Mouse (Mus musculus) E14TG2a.4 (cell line): Measurements from ENCODE around the gene Plbd1.

Source experiments
- H3K27me3 ChIP-seq: 2 replicates; pipeline ENCODE4 v1.6.1; 2014; ENCODE audit warnings: low read length, control low read depth; ENCODE audit not compliant: insufficient read depth
- H3K36me3 ChIP-seq: 2 replicates; pipeline ENCODE4 v1.6.1; 2014; ENCODE audit warnings: low read length, control low read depth; ENCODE audit not compliant: insufficient read depth
- H3K4me1 ChIP-seq: replicated peaks from 2 replicates; pipeline ENCODE4 v1.6.1; 2014; ENCODE audit warnings: low read depth, low read length, control low read depth
- H3K4me3 ChIP-seq: replicated peaks from 2 replicates; pipeline ENCODE4 v1.5.1; 2014; ENCODE audit warnings: mild to moderate bottlenecking, low read length
- H3K9me3 ChIP-seq: 2 replicates; pipeline ENCODE4 v1.6.1; 2014; ENCODE audit warnings: low read length, control low read depth
- CTCF ChIP-seq: conservative IDR thresholded peaks from 2 replicates; pipeline ENCODE4 v1.5.1; 2014; ENCODE audit warnings: low read length
- NANOG ChIP-seq: IDR thresholded peaks from 2 replicates; pipeline ENCODE4 v1.6.1; 2014; ENCODE audit warnings: borderline replicate concordance, low read length, mixed read lengths
- POU5F1 ChIP-seq: IDR thresholded peaks from 2 replicates; pipeline ENCODE4 v1.6.1; 2014; ENCODE audit warnings: low read length, borderline replicate concordance

Plbd1 gene

GRCm38 (mm10) chr6:136661706-136662016 is at the start of gene Plbd1:
TSS of gene Plbd1 (minus strand) at chr6:136661928.
- peak within 1 kb of the TSS; percentile 78 for H3K4me3 ChIP-seq
- no peaks in the 10 kb centered on the region for H3K9me3 ChIP-seq
- H3K36me3 ChIP-seq: no peaks in the 10 kb centered on the region
- H3K27me3 ChIP-seq: peaks cover 43% of the 10 kb centered on the region
- H3K4me1 ChIP-seq: peaks cover 16% of the 10 kb centered on the region
- no peak for TF ChIP-seq NANOG
- no peak for TF ChIP-seq CTCF
- no peak for TF ChIP-seq POU5F1

- H3K36me3 ChIP-seq: no peaks in the 10 kb centered on the region
- no peaks in the 10 kb centered on the region for H3K4me1 ChIP-seq
- no peaks in the 10 kb centered on the region for H3K27me3 ChIP-seq
- no peak overlapping the region for H3K4me3 ChIP-seq
- H3K9me3 ChIP-seq: no peaks in the 10 kb centered on the region
- no peak for TF ChIP-seq POU5F1
- TF ChIP-seq NANOG: no peak
- peak; percentile 51 for TF ChIP-seq CTCF
Observed at GRCm38 (mm10) chr6:136710408-136710807, 48.7 kb upstream of the Plbd1 start.

- no peak overlapping the region for H3K4me3 ChIP-seq
- H3K27me3 ChIP-seq: no peaks in the 10 kb centered on the region
- H3K36me3 ChIP-seq: no peaks in the 10 kb centered on the region
- H3K9me3 ChIP-seq: no peaks in the 10 kb centered on the region
- H3K4me1 ChIP-seq: no peaks in the 10 kb centered on the region
- TF ChIP-seq NANOG (no peak), POU5F1 (no peak), CTCF (no peak)
Observed at GRCm38 (mm10) chr6:136708597-136708996, 46.9 kb upstream of the Plbd1 start.

- Histone ChIP-seq H3K36me3 (no peaks in the 10 kb centered on the region), H3K9me3 (no peaks in the 10 kb centered on the region), H3K4me1 (no peaks in the 10 kb centered on the region), H3K27me3 (no peaks in the 10 kb centered on the region), H3K4me3 (no peak overlapping the region)
- TF ChIP-seq CTCF (no peak), NANOG (no peak), POU5F1 (no peak)
Observed at GRCm38 (mm10) chr6:136701878-136702277, 40.1 kb upstream of the Plbd1 start.

GRCm38 (mm10) chr6:136701185-136701584 is 39.5 kb upstream of the Plbd1 start:
- TF ChIP-seq POU5F1: no peak
- TF ChIP-seq CTCF: no peak
- no peak for TF ChIP-seq NANOG
- Histone ChIP-seq H3K36me3 (no peaks in the 10 kb centered on the region), H3K4me3 (no peak overlapping the region), H3K27me3 (no peaks in the 10 kb centered on the region), H3K9me3 (no peaks in the 10 kb centered on the region), H3K4me1 (no peaks in the 10 kb centered on the region)

- H3K36me3 ChIP-seq: no peaks in the 10 kb centered on the region
- TF ChIP-seq POU5F1: no peak
- TF ChIP-seq CTCF: peak; percentile 36; the same call in 1 of the 2 replicates
- TF ChIP-seq NANOG: no peak
Observed at GRCm38 (mm10) chr6:136691314-136691713, 29.6 kb upstream of the Plbd1 start.

GRCm38 (mm10) chr6:136690527-136690926 is 28.8 kb upstream of the Plbd1 start:
- H3K9me3 ChIP-seq: peaks cover 17% of the 10 kb centered on the region
- peaks cover 6% of the 10 kb centered on the region for H3K4me1 ChIP-seq
- no peak overlapping the region for H3K4me3 ChIP-seq
- H3K27me3 ChIP-seq: peaks cover 3% of the 10 kb centered on the region; the same call in 1 of the 2 replicates
- no peaks in the 10 kb centered on the region for H3K36me3 ChIP-seq
- TF ChIP-seq POU5F1 (no peak), NANOG (no peak), CTCF (no peak)

More at GRCm38 (mm10) chr6:136691314-136691713, 29.6 kb upstream of the Plbd1 start:
- Histone ChIP-seq H3K27me3 (peaks cover 3% of the 10 kb centered on the region; the same call in 1 of the 2 replicates), H3K4me1 (peaks cover 6% of the 10 kb centered on the region), H3K9me3 (peaks cover 14% of the 10 kb centered on the region), H3K4me3 (no peak overlapping the region)

- Histone ChIP-seq H3K4me1 (peaks cover 6% of the 10 kb centered on the region), H3K4me3 (peak overlapping the region; percentile 8; the same call in 1 of the 2 replicates), H3K9me3 (peaks cover 15% of the 10 kb centered on the region), H3K27me3 (peaks cover 3% of the 10 kb centered on the region; the same call in 1 of the 2 replicates), H3K36me3 (no peaks in the 10 kb centered on the region)
- no peak for TF ChIP-seq POU5F1
- no peak for TF ChIP-seq CTCF
- TF ChIP-seq NANOG: no peak
Observed at GRCm38 (mm10) chr6:136689790-136690413, 28.2 kb upstream of the Plbd1 start.

- Histone ChIP-seq H3K27me3 (no peaks in the 10 kb centered on the region), H3K4me1 (peaks cover 11% of the 10 kb centered on the region), H3K36me3 (no peaks in the 10 kb centered on the region), H3K9me3 (peaks cover 4% of the 10 kb centered on the region), H3K4me3 (no peak overlapping the region)
- TF ChIP-seq CTCF (no peak), NANOG (no peak), POU5F1 (no peak)
Observed at GRCm38 (mm10) chr6:136685433-136685832, 23.7 kb upstream of the Plbd1 start.
